Mouse (Mus musculus): ENCODE results near the gene Shc3. TPM values are rescaled to one million over a fixed set of nuclear protein-coding genes. Genes with fewer than 3 reads are reported as not detected.

Shc3 gene
- polyA plus RNA-seq, 1 experiment from 2014 or later = not detected

GRCm38 (mm10) chr13:51419501-51419900 is 149.7 kb downstream of the Shc3 start:
- Histone ChIP-seq H3K4me3 (ENCODE audit: low read depth, low read length) (no peak overlapping the region), H3K4me2 (ENCODE audit: low read depth, low read length) (no peak overlapping the region), H3K4me1 (ENCODE audit: control insufficient read depth, low read depth, low read length) (no peaks in the 10 kb centered on the region; the same call in 1 of the 2 replicates), H3K36me3 (ENCODE audit: control insufficient read depth, insufficient read depth) (no peaks in the 10 kb centered on the region), H3K27me3 (ENCODE audit: control insufficient read depth, insufficient read depth, low read depth, low read length) (no peaks in the 10 kb centered on the region), H3K9me3 (replicated peaks; ENCODE audit: control insufficient read depth, low read length) (no peaks in the 10 kb centered on the region), H3K9ac (ENCODE audit: low read depth, low read length) (no peak overlapping the region), H3K27ac (ENCODE audit: low read length) (no peak overlapping the region)
- WGBS (ENCODE audit: insufficient replicate concordance) = 70% methylated on average over 15 of the region's 15 CpGs
- no peak for ATAC-seq (ENCODE audit: low read depth)

- H3K36me3 ChIP-seq (ENCODE audit: control insufficient read depth, insufficient read depth) = no peaks in the 10 kb centered on the region
- H3K27me3 ChIP-seq (ENCODE audit: control insufficient read depth, insufficient read depth, low read depth, low read length) = no peaks in the 10 kb centered on the region
- no peak overlapping the region for H3K27ac ChIP-seq (ENCODE audit: low read length)
- no peak overlapping the region for H3K4me3 ChIP-seq (ENCODE audit: low read depth, low read length)
- no peak for ATAC-seq (ENCODE audit: low read depth)
- no peak overlapping the region for H3K4me2 ChIP-seq (ENCODE audit: low read depth, low read length)
- 68% methylated on average over 19 of the region's 19 CpGs for WGBS (ENCODE audit: insufficient replicate concordance)
- no peaks in the 10 kb centered on the region; the same call in 1 of the 2 replicates for H3K4me1 ChIP-seq (ENCODE audit: control insufficient read depth, low read depth, low read length)
- no peaks in the 10 kb centered on the region for H3K9me3 ChIP-seq (replicated peaks; ENCODE audit: control insufficient read depth, low read length)
- no peak overlapping the region for H3K9ac ChIP-seq (ENCODE audit: low read depth, low read length)
Observed at GRCm38 (mm10) chr13:51418942-51419451, 150.2 kb downstream of the Shc3 start.

DNA sequence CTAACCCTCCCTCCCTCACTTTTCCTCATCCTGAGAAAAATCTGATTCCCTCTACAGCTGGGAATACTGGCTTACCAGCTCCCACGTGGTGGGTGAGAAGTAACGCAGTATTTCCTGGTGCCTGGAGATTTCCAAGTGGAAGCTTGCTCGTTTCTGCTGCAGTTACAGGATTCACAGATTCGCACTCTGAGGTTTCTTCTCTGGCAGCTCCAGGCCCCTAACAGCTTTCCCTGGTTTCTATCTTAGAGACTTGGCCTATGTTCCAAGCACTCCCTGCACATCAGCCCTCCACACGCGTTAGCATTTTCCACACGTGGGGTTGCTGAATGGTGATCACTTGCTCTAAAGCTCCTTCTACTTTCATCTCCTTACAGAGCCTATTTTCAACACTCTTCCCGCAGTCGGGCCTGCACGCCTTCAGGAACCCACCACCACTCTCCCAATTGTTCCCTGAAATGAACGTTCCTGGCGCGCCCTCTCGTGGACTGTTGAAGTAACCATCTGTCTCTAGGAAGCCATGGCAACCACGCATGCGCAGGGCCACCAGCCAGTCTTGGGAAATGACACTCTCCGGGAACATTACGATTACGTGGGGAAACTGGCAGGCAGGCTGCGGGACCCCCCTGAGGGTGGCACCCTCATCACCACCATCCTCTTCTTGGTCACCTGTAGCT is 150.8 kb downstream of the Shc3 start:
- Histone ChIP-seq H3K9ac (ENCODE audit: low read depth, low read length) (no peak overlapping the region), H3K36me3 (ENCODE audit: control insufficient read depth, insufficient read depth) (no peaks in the 10 kb centered on the region), H3K4me3 (ENCODE audit: low read depth, low read length) (no peak overlapping the region), H3K4me1 (ENCODE audit: control insufficient read depth, low read depth, low read length) (no peaks in the 10 kb centered on the region; the same call in 1 of the 2 replicates), H3K27me3 (ENCODE audit: control insufficient read depth, insufficient read depth, low read depth, low read length) (no peaks in the 10 kb centered on the region), H3K4me2 (ENCODE audit: low read depth, low read length) (no peak overlapping the region), H3K9me3 (replicated peaks; ENCODE audit: control insufficient read depth, low read length) (no peaks in the 10 kb centered on the region), H3K27ac (ENCODE audit: low read length) (no peak overlapping the region)
- 0 out of 2 replicates have a peak, but pooled peaks have one; percentile 9 for ATAC-seq (ENCODE audit: low read depth)
- WGBS (ENCODE audit: insufficient replicate concordance) = 8% methylated on average over 20 of the region's 20 CpGs

GRCm38 (mm10) chr13:51417796-51418195 is 151.4 kb downstream of the Shc3 start:
- Histone ChIP-seq H3K27ac (ENCODE audit: low read length) (no peak overlapping the region), H3K36me3 (ENCODE audit: control insufficient read depth, insufficient read depth) (no peaks in the 10 kb centered on the region), H3K4me2 (ENCODE audit: low read depth, low read length) (no peak overlapping the region), H3K9me3 (replicated peaks; ENCODE audit: control insufficient read depth, low read length) (no peaks in the 10 kb centered on the region), H3K9ac (ENCODE audit: low read depth, low read length) (no peak overlapping the region), H3K4me1 (ENCODE audit: control insufficient read depth, low read depth, low read length) (no peaks in the 10 kb centered on the region; the same call in 1 of the 2 replicates), H3K27me3 (ENCODE audit: control insufficient read depth, insufficient read depth, low read depth, low read length) (no peaks in the 10 kb centered on the region), H3K4me3 (ENCODE audit: low read depth, low read length) (no peak overlapping the region)
- 26% methylated on average over 6 of the region's 6 CpGs for WGBS (ENCODE audit: insufficient replicate concordance)
- ATAC-seq (ENCODE audit: low read depth) = peak; percentile 56

DNA sequence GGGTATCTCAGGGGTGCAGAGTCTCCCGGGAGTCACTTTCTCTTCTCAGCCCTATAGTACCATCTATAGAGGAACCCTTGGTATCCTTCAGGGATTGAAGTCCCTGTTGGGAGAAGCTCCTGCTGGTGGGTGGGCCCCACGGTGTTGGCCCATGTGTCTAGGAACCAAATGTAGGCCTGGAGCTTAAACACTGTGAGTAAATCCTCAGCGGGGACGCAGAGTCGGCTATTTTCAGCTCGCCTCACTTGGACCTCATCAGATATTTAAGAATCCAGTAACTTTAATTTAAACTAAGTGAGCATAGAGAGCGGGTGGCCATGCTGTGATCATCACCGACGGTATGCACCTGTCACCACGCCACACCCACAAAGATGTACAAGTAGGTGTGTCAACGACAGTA is 152.5 kb downstream of the Shc3 start:
- H3K4me1 ChIP-seq (ENCODE audit: control insufficient read depth, low read depth, low read length) = no peaks in the 10 kb centered on the region; the same call in 1 of the 2 replicates
- no peaks in the 10 kb centered on the region for H3K9me3 ChIP-seq (replicated peaks; ENCODE audit: control insufficient read depth, low read length)
- H3K4me2 ChIP-seq (ENCODE audit: low read depth, low read length) = no peak overlapping the region
- ATAC-seq (ENCODE audit: low read depth) = no peak
- H3K4me3 ChIP-seq (ENCODE audit: low read depth, low read length) = no peak overlapping the region
- H3K27me3 ChIP-seq (ENCODE audit: control insufficient read depth, insufficient read depth, low read depth, low read length) = no peaks in the 10 kb centered on the region
- H3K36me3 ChIP-seq (ENCODE audit: control insufficient read depth, insufficient read depth) = no peaks in the 10 kb centered on the region
- H3K27ac ChIP-seq (ENCODE audit: low read length) = no peak overlapping the region
- 70% methylated on average over 11 of the region's 11 CpGs for WGBS (ENCODE audit: insufficient replicate concordance)
- H3K9ac ChIP-seq (ENCODE audit: low read depth, low read length) = no peak overlapping the region

- H3K9ac ChIP-seq (ENCODE audit: low read depth, low read length) = no peak overlapping the region
- no peak for ATAC-seq (ENCODE audit: low read depth)
- H3K27ac ChIP-seq (ENCODE audit: low read length) = no peak overlapping the region
- H3K27me3 ChIP-seq (ENCODE audit: control insufficient read depth, insufficient read depth, low read depth, low read length) = peaks cover 14% of the 10 kb centered on the region
- WGBS (ENCODE audit: insufficient replicate concordance) = 40% methylated on average over 3 of the region's 3 CpGs
- H3K9me3 ChIP-seq (replicated peaks; ENCODE audit: control insufficient read depth, low read length) = no peaks in the 10 kb centered on the region
- no peak overlapping the region for H3K4me2 ChIP-seq (ENCODE audit: low read depth, low read length)
- no peaks in the 10 kb centered on the region; the same call in 1 of the 2 replicates for H3K4me1 ChIP-seq (ENCODE audit: control insufficient read depth, low read depth, low read length)
- H3K36me3 ChIP-seq (ENCODE audit: control insufficient read depth, insufficient read depth) = no peaks in the 10 kb centered on the region
- H3K4me3 ChIP-seq (ENCODE audit: low read depth, low read length) = no peak overlapping the region
Observed at GRCm38 (mm10) chr13:51413461-51413860, 155.8 kb downstream of the Shc3 start.

DNA sequence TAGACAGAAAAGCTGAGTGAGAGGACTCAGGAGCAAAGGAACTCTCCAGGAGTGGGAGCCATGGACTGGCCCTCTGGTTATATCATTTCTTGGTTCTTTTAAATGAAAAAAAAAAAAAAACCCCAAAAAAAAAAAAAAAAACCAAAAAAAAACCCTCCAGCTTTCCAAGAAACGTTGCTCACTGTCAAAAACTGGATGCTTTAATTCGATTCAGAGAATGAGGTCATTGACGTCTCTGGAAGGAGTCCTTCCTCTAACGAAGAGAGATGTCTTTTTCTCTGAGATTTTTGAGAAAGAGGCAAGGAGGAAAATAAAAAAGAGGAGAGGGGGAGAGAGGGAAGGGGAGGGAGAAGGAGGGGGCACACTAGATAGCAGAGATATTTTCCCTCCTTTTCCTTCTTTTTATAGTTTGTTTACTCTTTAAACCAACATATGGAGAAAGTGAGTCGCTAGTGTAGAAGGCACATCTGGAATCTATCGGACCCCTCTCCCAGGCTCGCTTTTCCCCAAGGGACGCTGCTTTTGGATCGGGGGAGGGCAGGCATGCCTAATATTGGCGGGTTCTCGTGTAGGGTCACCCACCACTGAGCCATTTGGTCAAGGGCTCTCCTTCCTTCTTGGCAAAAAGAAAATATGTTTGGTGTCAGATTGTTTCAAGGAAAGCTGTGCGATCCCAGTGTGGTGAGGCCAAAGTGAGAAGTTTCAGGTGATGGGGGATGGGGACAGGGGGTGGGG is 157.4 kb downstream of the Shc3 start:
- H3K9me3 ChIP-seq (replicated peaks; ENCODE audit: control insufficient read depth, low read length) = no peaks in the 10 kb centered on the region
- H3K4me1 ChIP-seq (ENCODE audit: control insufficient read depth, low read depth, low read length) = no peaks in the 10 kb centered on the region; the same call in 1 of the 2 replicates
- H3K4me2 ChIP-seq (ENCODE audit: low read depth, low read length) = no peak overlapping the region
- no peak overlapping the region for H3K9ac ChIP-seq (ENCODE audit: low read depth, low read length)
- no peak for ATAC-seq (ENCODE audit: low read depth)
- WGBS (ENCODE audit: insufficient replicate concordance) = 52% methylated on average over 12 of the region's 12 CpGs
- no peak overlapping the region for H3K4me3 ChIP-seq (ENCODE audit: low read depth, low read length)
- H3K27ac ChIP-seq (ENCODE audit: low read length) = no peak overlapping the region
- no peaks in the 10 kb centered on the region for H3K36me3 ChIP-seq (ENCODE audit: control insufficient read depth, insufficient read depth)
- H3K27me3 ChIP-seq (ENCODE audit: control insufficient read depth, insufficient read depth, low read depth, low read length) = peaks cover 28% of the 10 kb centered on the region

DNA sequence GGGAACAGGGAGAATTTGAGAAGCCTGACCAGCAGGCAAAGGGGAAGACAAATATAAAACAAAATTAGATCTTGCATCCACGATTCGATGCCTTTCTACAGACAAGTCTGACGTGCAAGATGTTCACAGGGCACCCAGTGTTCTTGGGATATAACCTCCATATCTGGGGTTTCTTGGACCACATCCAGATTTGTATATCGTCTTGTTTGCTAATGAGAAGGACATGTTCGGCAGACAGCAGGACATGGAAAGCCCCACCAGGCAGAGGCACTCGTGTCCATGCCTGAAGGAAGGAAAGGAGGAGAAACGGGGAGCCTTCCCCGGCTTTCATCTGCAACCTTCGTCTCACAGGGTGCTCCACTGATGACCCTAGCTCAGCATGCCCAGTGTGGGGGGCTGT is 158.0 kb downstream of the Shc3 start:
- no peak overlapping the region for H3K9ac ChIP-seq (ENCODE audit: low read depth, low read length)
- no peaks in the 10 kb centered on the region; the same call in 1 of the 2 replicates for H3K4me1 ChIP-seq (ENCODE audit: control insufficient read depth, low read depth, low read length)
- no peaks in the 10 kb centered on the region for H3K9me3 ChIP-seq (replicated peaks; ENCODE audit: control insufficient read depth, low read length)
- no peaks in the 10 kb centered on the region for H3K36me3 ChIP-seq (ENCODE audit: control insufficient read depth, insufficient read depth)
- H3K4me3 ChIP-seq (ENCODE audit: low read depth, low read length) = no peak overlapping the region
- no peak overlapping the region for H3K27ac ChIP-seq (ENCODE audit: low read length)
- H3K27me3 ChIP-seq (ENCODE audit: control insufficient read depth, insufficient read depth, low read depth, low read length) = peaks cover 28% of the 10 kb centered on the region
- ATAC-seq (ENCODE audit: low read depth) = no peak
- no peak overlapping the region for H3K4me2 ChIP-seq (ENCODE audit: low read depth, low read length)
- 46% methylated on average over 9 of the region's 9 CpGs for WGBS (ENCODE audit: insufficient replicate concordance)

Data from liver, embryonic 16.5 days (tissue).